Mouse (Mus musculus) heart, adult 2 months (tissue): ENCODE results near the gene Zfp664.
A peak's percentile ranks its signal among the peaks of the same experiment; 100 is the strongest.

ENCODE experiments used
- CTCF ChIP-seq: fragments of 200-600 bp; IDR thresholded peaks from 2 replicates; pipeline ENCODE4 v1.8.1; 2022; ENCODE audit warnings: antibody characterized with exemption, mild to moderate bottlenecking, moderate library complexity
- POLR2A ChIP-seq: fragments of 200-500 bp; IDR thresholded peaks from 2 replicates; pipeline ENCODE4 v1.6.1; 2011; ENCODE audit warnings: mild to moderate bottlenecking, low read depth, low read length, control low read depth; ENCODE audit not compliant: insufficient read depth

- peak; percentile 30; the same call in 1 of the 2 replicates for TF ChIP-seq CTCF
- no peak for TF ChIP-seq POLR2A
These were observed 615 bp downstream of the Zfp664 start for GRCm38 (mm10) chr5:124862871-124863741.
